Mouse (Mus musculus): ENCODE measurements around the gene Gins2. TPM values are rescaled to one million over a fixed set of nuclear protein-coding genes. Genes with fewer than 3 reads are reported as not detected.

The Gins2 gene
- polyA plus RNA-seq (2017; shearing (Covaris generic)): 12.1 TPM

GRCm38 (mm10) chr8:120588908-120589771 is at the start of gene Gins2:
Gins2 (minus strand) TSS chr8:120589304.

Other genes starting within 250 kb of the Gins2 start
- gene 1190005I06Rik, start 58.3 kb upstream of the Gins2 start, polyA plus RNA-seq (2017; shearing (Covaris generic)): not detected
- not detected for gene Gm27021, start 78.8 kb upstream of the Gins2 start, polyA plus RNA-seq (2017; shearing (Covaris generic))
- gene Cox4i1, start 78.9 kb upstream of the Gins2 start, polyA plus RNA-seq (2017; shearing (Covaris generic)): 951 TPM
- gene Emc8, start 79.3 kb upstream of the Gins2 start, polyA plus RNA-seq (2017; shearing (Covaris generic)): 39.9 TPM
- 32.5 TPM for gene Irf8, start 147.1 kb upstream of the Gins2 start, polyA plus RNA-seq (2017; shearing (Covaris generic))

All from CD4-positive, CD25-positive, alpha-beta regulatory T cell, adult 9 weeks (primary cell).